Mouse (Mus musculus) embryonic facial prominence, embryonic 11.5 days (tissue): ENCODE measurements at regions not wholly inside any gene's neighbourhood (a gene's known extent, or its start where the extent isn't known, plus 50 kb on each side); places are given as distances from the start of the nearest gene placed in this dataset.

Source experiments
- ATAC-seq: fragments of 200-750 bp; cut with Nextera tagmentation; replicated peaks from 2 replicates; pipeline ENCODE4 v1.8.0; 2017; ENCODE audit warnings: low read depth; ENCODE audit not compliant: insufficient number of reproducible peaks, low FRiP score, low TSS enrichment
- DNase-seq: peaks from one replicate; pipeline ENCODE4 v3.0.0-alpha.2; 2015; ENCODE audit warnings: low spot score
- H3K27ac ChIP-seq: fragments of 300-500 bp; sonication (generic); replicated peaks from 2 replicates; pipeline ENCODE4 v1.5.1; 2014; ENCODE audit warnings: mild to moderate bottlenecking, low read depth, low read length, control low read depth
- H3K27me3 ChIP-seq: fragments of 300-500 bp; sonication (generic); 2 replicates; pipeline ENCODE4 v1.6.1; 2014; ENCODE audit warnings: mild to moderate bottlenecking, low read length, moderate library complexity, mixed read lengths; ENCODE audit not compliant: control insufficient read depth, insufficient read depth
- H3K36me3 ChIP-seq: fragments of 300-500 bp; sonication (generic); replicated peaks from 2 replicates; pipeline ENCODE4 v1.6.1; 2014; ENCODE audit warnings: low read depth, mild to moderate bottlenecking, low read length, moderate library complexity, mixed read lengths; ENCODE audit not compliant: control insufficient read depth, insufficient read depth
- H3K4me1 ChIP-seq: fragments of 300-500 bp; sonication (generic); 2 replicates; pipeline ENCODE4 v1.6.1; 2014; ENCODE audit warnings: low read length, mixed read lengths; ENCODE audit not compliant: control insufficient read depth, insufficient read depth
- H3K4me2 ChIP-seq: fragments of 300-500 bp; sonication (generic); 2 replicates; pipeline ENCODE4 v1.6.1; 2014; ENCODE audit warnings: low read depth, mild to moderate bottlenecking, control low read depth, low read length, moderate library complexity
- H3K4me3 ChIP-seq: fragments of 300-500 bp; sonication (generic); 2 replicates; pipeline ENCODE4 v1.5.1; 2014; ENCODE audit warnings: low read depth, low read length, control low read depth
- H3K9ac ChIP-seq: fragments of 300-500 bp; sonication (generic); replicated peaks from 2 replicates; pipeline ENCODE4 v1.6.1; 2014; ENCODE audit warnings: mild to moderate bottlenecking, control low read depth, low read length
- H3K9me3 ChIP-seq: fragments of 300-500 bp; sonication (generic); replicated peaks from 2 replicates; pipeline ENCODE4 v1.6.1; 2016; ENCODE audit warnings: mild to moderate bottlenecking, low read length, inconsistent platforms, mixed read lengths; ENCODE audit not compliant: control insufficient read depth
- WGBS: fragments of 180-500 bp; shearing (Covaris S2); extraction: QIAGEN DNeasy Blood & Tissue Kit; methylation state at CpG from one replicate; pipeline ENCODE4 v1.1.7; 2014; 5-methylcytosine and 5-hydroxymethylcytosine counted together

DNA sequence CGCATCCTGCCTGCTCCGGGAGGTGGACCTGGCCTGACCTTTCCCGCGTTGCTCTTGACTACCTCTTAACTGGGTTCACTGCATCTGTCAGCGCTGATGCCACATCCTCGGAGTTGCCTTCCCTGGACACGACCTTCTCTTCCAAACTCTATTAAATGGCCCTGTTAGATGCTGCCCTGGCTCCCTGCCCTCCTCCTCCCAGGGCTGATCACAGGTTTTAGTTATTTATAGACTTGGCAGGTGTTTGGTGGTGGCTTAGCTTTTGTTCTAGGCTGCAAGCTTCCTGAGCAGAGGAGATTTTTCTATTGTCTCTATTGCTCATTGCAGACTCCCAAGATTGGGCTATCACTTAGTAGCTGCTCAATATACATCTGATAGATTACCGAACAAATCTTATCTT, 287.7 kb downstream of the Prdm2 start:
- Histone ChIP-seq H3K4me1 (no peaks in the 10 kb centered on the region), H3K9me3 (no peaks in the 10 kb centered on the region), H3K27ac (no peak overlapping the region), H3K9ac (no peak overlapping the region), H3K27me3 (no peaks in the 10 kb centered on the region), H3K4me3 (no peak overlapping the region), H3K4me2 (no peak overlapping the region), H3K36me3 (no peaks in the 10 kb centered on the region)
- no peak for ATAC-seq
- WGBS: 79% methylated on average over 8 of the region's 8 CpGs
- no peak for DNase-seq

- peak overlapping the region; percentile 54 for H3K9ac ChIP-seq
- H3K4me3 ChIP-seq: no peak overlapping the region; the same call in 1 of the 2 replicates
Observed at GRCm38 (mm10) chr4:142909355-142909947, 303.3 kb downstream of the Prdm2 start.

DNA sequence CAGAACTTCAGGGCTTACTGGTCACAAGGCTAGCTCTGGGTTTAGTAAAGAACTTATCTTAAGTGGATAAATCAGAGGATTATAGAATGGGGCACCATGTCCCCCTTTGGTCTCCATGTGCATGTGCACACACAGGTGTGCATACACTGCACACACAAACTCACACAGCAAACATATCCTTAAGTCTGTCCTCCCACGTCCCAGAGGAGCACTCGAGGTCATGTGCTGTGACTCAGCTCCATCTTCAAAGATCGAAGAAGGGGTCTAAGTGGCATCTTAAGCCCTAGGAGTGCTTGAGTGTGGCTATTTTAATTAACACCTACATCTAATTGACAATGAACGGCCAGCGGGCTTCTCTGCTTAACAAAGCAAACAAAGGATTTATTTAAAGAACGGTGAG, 304.0 kb downstream of the Prdm2 start:
- no peak for DNase-seq
- H3K27me3 ChIP-seq: no peaks in the 10 kb centered on the region
- H3K36me3 ChIP-seq: no peaks in the 10 kb centered on the region
- no peaks in the 10 kb centered on the region for H3K9me3 ChIP-seq
- H3K9ac ChIP-seq: no peak overlapping the region
- H3K4me2 ChIP-seq: no peak overlapping the region
- ATAC-seq: no peak
- H3K4me1 ChIP-seq: no peaks in the 10 kb centered on the region; the same call in 1 of the 2 replicates
- 58% methylated on average over 6 of the region's 6 CpGs for WGBS
- H3K27ac ChIP-seq: no peak overlapping the region
- no peak overlapping the region for H3K4me3 ChIP-seq

More at GRCm38 (mm10) chr4:142909355-142909947, 303.3 kb downstream of the Prdm2 start:
- 22% methylated on average over 17 of the region's 17 CpGs for WGBS
- ATAC-seq (0 out of 2 replicates have a peak, but pooled peaks have one; percentile 57), DNase-seq (peak; percentile 50)
- Histone ChIP-seq H3K36me3 (no peaks in the 10 kb centered on the region), H3K4me1 (no peaks in the 10 kb centered on the region; the same call in 1 of the 2 replicates), H3K27ac (no peak overlapping the region), H3K4me2 (peak overlapping the region; percentile 33; the same call in 1 of the 2 replicates), H3K27me3 (no peaks in the 10 kb centered on the region), H3K9me3 (no peaks in the 10 kb centered on the region)

GRCm38 (mm10) chr4:142903356-142904032, 309.3 kb downstream of the Prdm2 start:
- 80% methylated on average over 9 of the region's 9 CpGs for WGBS
- Histone ChIP-seq H3K9me3 (no peaks in the 10 kb centered on the region), H3K27me3 (no peaks in the 10 kb centered on the region), H3K36me3 (no peaks in the 10 kb centered on the region), H3K4me2 (no peak overlapping the region), H3K4me1 (no peaks in the 10 kb centered on the region), H3K4me3 (no peak overlapping the region), H3K27ac (no peak overlapping the region), H3K9ac (no peak overlapping the region)
- DNase-seq: no peak
- ATAC-seq: no peak

GRCm38 (mm10) chr4:142900792-142901191, 312.0 kb downstream of the Prdm2 start:
- Histone ChIP-seq H3K9me3 (no peaks in the 10 kb centered on the region), H3K4me3 (no peak overlapping the region), H3K4me2 (no peak overlapping the region), H3K27ac (no peak overlapping the region), H3K27me3 (no peaks in the 10 kb centered on the region), H3K9ac (no peak overlapping the region), H3K36me3 (no peaks in the 10 kb centered on the region), H3K4me1 (no peaks in the 10 kb centered on the region)
- no peak for DNase-seq
- no peak for ATAC-seq
- 92% methylated on average over 9 of the region's 9 CpGs for WGBS

DNA sequence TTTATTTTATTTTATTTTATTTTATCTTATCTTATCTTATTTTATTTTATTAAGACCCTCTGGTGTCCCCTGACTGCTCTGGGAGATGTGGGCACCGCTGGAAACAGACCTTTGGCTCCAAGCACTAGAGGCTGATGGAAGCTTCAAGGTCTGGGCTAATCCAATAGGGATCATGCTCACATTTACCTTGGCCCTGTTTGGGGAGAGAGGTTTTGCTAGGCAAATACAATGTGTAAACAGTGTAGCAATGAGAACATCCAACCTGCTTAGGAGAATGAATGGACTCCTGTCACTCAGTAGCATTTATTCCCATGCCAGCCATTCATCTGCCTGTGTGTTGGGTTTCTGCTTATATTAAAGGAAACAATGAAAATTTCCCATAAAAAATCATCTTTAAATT, 313.8 kb downstream of the Prdm2 start:
- Histone ChIP-seq H3K4me1 (no peaks in the 10 kb centered on the region), H3K4me2 (no peak overlapping the region), H3K27ac (no peak overlapping the region), H3K9ac (no peak overlapping the region), H3K36me3 (no peaks in the 10 kb centered on the region), H3K4me3 (no peak overlapping the region), H3K27me3 (no peaks in the 10 kb centered on the region), H3K9me3 (no peaks in the 10 kb centered on the region)
- DNase-seq (no peak), ATAC-seq (no peak)
- 79% methylated on average over 1 of the region's 1 CpGs for WGBS

GRCm38 (mm10) chr4:142890711-142891110, 322.1 kb downstream of the Prdm2 start:
- Histone ChIP-seq H3K9ac (no peak overlapping the region), H3K4me1 (no peaks in the 10 kb centered on the region), H3K4me2 (no peak overlapping the region), H3K27me3 (no peaks in the 10 kb centered on the region), H3K36me3 (no peaks in the 10 kb centered on the region), H3K27ac (no peak overlapping the region), H3K4me3 (no peak overlapping the region), H3K9me3 (no peaks in the 10 kb centered on the region)
- ATAC-seq (no peak), DNase-seq (no peak)
- 100% methylated on average over 1 of the region's 1 CpGs for WGBS

GRCm38 (mm10) chr4:142888891-142889290, 323.9 kb downstream of the Prdm2 start:
- H3K9ac ChIP-seq: no peak overlapping the region
- no peak for ATAC-seq

More at GRCm38 (mm10) chr4:142888891-142889290, 323.9 kb downstream of the Prdm2 start:
- Histone ChIP-seq H3K27me3 (no peaks in the 10 kb centered on the region), H3K4me2 (no peak overlapping the region), H3K4me3 (no peak overlapping the region), H3K36me3 (no peaks in the 10 kb centered on the region), H3K9me3 (no peaks in the 10 kb centered on the region), H3K27ac (no peak overlapping the region), H3K4me1 (no peaks in the 10 kb centered on the region)
- 76% methylated on average over 4 of the region's 4 CpGs for WGBS
- DNase-seq: no peak
